Mouse (Mus musculus) embryonic fibroblast, embryonic 13.5 days (primary cell): ENCODE data around the gene Pak3.

Experiments used
- CTCF ChIP-seq: IDR thresholded peaks from 2 replicates; pipeline ENCODE4 v1.5.1; 2011; ENCODE audit warnings: mild to moderate bottlenecking, control low read depth, low read length, moderate library complexity, borderline replicate concordance; ENCODE audit not compliant: insufficient read depth
- POLR2A ChIP-seq: IDR thresholded peaks from 2 replicates; pipeline ENCODE4 v1.6.1; 2011; ENCODE audit warnings: low read depth, mild to moderate bottlenecking, control low read depth, low read length, moderate library complexity

DNA sequence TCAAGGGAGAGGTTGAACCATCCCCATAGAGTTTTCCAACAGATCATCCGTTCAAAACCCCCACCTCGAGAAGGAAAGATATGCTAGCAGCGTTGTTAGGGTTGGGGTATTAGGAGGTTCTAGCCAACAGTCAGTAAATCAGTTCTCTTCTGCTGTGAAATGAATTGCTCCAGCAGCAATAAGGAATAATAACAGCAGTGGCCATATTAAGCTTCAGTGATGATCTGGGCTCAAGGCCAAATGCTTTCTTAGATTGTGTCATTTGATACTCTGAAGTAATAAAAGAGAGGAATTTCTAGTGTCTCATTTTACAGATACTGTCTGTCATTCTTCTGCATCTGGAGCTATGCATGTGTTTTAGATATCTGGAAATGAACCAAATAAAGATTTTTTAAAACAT lies 244.2 kb downstream of the Pak3 start:
- no peak for TF ChIP-seq POLR2A
- TF ChIP-seq CTCF = no peak
